Mouse (Mus musculus): ENCODE results near the gene Nup214. TPM values are rescaled to one million over a fixed set of nuclear protein-coding genes. Genes with fewer than 3 reads are reported as not detected.

Gene Nup214
- polyA plus RNA-seq, 2 experiments, result 13.5 to 33.6 TPM

DNA sequence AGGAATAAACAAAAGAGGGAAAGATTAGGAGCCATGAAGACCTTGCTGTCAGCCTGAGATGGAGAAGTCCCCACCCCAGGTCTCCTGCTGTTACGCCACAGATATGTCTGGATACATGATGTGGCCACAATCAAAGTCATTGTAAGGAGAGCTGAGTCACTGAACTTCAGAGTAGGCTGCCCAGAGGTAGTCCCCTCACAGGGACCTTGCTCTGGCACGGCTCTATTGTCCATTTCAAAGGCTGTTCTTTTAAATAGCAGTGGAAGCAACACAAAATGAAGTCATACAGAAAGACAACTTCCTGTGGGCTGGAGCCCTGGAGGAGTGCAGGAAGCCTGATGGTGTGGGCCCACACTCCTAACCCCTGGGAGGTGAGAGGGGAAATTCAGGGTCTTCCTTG lies 87.0 kb downstream of the Nup214 start:
- 7% methylated on average over 2 of the region's 2 CpGs for WGBS (ENCODE audit: insufficient replicate concordance)
- Histone ChIP-seq H3K4me1 (replicated peaks; ENCODE audit: control insufficient read depth in 2 of 2, insufficient read depth in 2 of 2, low read length in 1 of 2) (peaks cover 44 to 57% of the 10 kb centered on the region in 2 experiments), H3K9me3 (ENCODE audit: control insufficient read depth, low read length) (no peaks in the 10 kb centered on the region), H3K4me3 (ENCODE audit: insufficient read depth in 1 of 2, low read depth in 2 of 2, low read length in 2 of 2) (no peak overlapping the region), H3K27ac (peak overlapping the region; percentile 61), H3K4me2 (ENCODE audit: low read depth) (peak overlapping the region; percentile 58), H3K36me3 (replicated peaks; ENCODE audit: control insufficient read depth, insufficient read depth, low read depth) (no peaks in the 10 kb centered on the region; the same call in 1 of the 2 replicates), H3K27me3 (ENCODE audit: control insufficient read depth, insufficient read depth, low read length) (no peaks in the 10 kb centered on the region), H3K9ac (replicated peaks) (peak overlapping the region; percentile 37)
- ATAC-seq (ENCODE audit: insufficient read depth) (peak; percentile 80), DNase-seq (ENCODE audit: low read depth in 3 of 3, low spot score in 3 of 3) (peak; percentile 51 to 57 (median 54))
- TF ChIP-seq EP300 (IDR thresholded peaks at IDR 0.05; ENCODE audit: low read depth) (peak; percentile 68), CTCF (IDR thresholded peaks at IDR 0.05; ENCODE audit: low read depth) (no peak)

- peak in 2 of 3 experiments; percentile 41 to 51 for DNase-seq (ENCODE audit: low read depth in 3 of 3, low spot score in 3 of 3)
- H3K9ac ChIP-seq (replicated peaks), result peak overlapping the region; percentile 54; the same call in 1 of the 2 replicates
- H3K4me3 ChIP-seq (ENCODE audit: insufficient read depth in 1 of 2, low read depth in 2 of 2, low read length in 2 of 2), result no peak overlapping the region
- no peaks in the 10 kb centered on the region for H3K27me3 ChIP-seq (ENCODE audit: control insufficient read depth, insufficient read depth, low read length)
- H3K27ac ChIP-seq, result peak overlapping the region; percentile 61
- no peaks in the 10 kb centered on the region for H3K9me3 ChIP-seq (ENCODE audit: control insufficient read depth, low read length)
- H3K36me3 ChIP-seq (replicated peaks; ENCODE audit: control insufficient read depth, insufficient read depth, low read depth), result peaks cover 3% of the 10 kb centered on the region
- 16% methylated on average over 12 of the region's 12 CpGs for WGBS (ENCODE audit: insufficient replicate concordance)
- peaks cover 44 to 52% of the 10 kb centered on the region in 2 experiments for H3K4me1 ChIP-seq (replicated peaks; ENCODE audit: control insufficient read depth in 2 of 2, insufficient read depth in 2 of 2, low read length in 1 of 2)
- TF ChIP-seq EP300 (IDR thresholded peaks at IDR 0.05; ENCODE audit: low read depth), result peak; percentile 79
- TF ChIP-seq CTCF (IDR thresholded peaks at IDR 0.05; ENCODE audit: low read depth), result no peak
- peak overlapping the region; percentile 58 for H3K4me2 ChIP-seq (ENCODE audit: low read depth)
- ATAC-seq (ENCODE audit: insufficient read depth), result peak; percentile 78
Measured at GRCm38 (mm10) chr2:32061722-32062505, 87.7 kb downstream of the Nup214 start.

DNA sequence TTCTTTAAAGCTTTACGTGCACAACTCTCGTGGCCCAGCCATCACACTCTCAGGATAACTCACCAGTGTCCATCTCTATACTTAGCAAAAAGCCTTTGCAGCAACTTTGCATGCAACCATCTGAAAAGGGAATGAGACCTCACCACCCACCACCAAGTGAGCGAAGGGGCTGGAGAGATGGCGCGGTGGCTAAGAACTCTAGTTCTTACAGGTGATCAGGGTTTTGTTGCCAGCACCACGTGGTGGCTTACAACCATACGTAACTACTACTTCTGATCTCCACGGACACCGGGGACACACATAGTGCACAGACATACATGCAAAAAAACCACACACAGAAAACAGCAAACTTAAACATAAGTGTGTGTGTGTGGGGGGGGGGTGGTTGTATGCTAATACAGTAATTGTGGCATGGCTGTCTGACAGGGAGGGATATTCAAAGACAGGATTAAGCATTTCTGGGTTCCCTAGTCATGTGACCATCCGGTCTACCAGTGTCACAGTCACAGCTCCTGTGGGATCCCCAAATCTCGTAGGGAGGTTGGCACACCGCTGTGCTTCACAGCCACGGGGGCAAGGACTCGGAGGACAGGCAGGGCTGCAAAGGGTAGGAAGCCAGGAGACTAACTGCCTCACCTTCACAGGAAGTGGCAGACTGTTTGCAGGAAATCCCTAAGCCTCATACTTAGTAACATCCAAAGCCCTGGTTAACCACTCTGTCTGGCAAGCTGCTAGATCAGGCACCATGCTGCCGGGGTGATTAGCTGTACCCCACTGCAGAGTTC lies 88.6 kb downstream of the Nup214 start:
- DNase-seq (ENCODE audit: low read depth in 3 of 3, low spot score in 3 of 3) (no peak), ATAC-seq (ENCODE audit: insufficient read depth) (no peak)
- H3K27ac ChIP-seq, result peak overlapping the region; percentile 61
- WGBS (ENCODE audit: insufficient replicate concordance), result 62% methylated on average over 15 of the region's 15 CpGs
- H3K27me3 ChIP-seq (ENCODE audit: control insufficient read depth, insufficient read depth, low read length), result no peaks in the 10 kb centered on the region
- H3K36me3 ChIP-seq (replicated peaks; ENCODE audit: control insufficient read depth, insufficient read depth, low read depth), result peaks cover 10% of the 10 kb centered on the region
- H3K4me3 ChIP-seq (ENCODE audit: insufficient read depth in 1 of 2, low read depth in 2 of 2, low read length in 2 of 2), result no peak overlapping the region
- peaks cover 36 to 43% of the 10 kb centered on the region in 2 experiments for H3K4me1 ChIP-seq (replicated peaks; ENCODE audit: control insufficient read depth in 2 of 2, insufficient read depth in 2 of 2, low read length in 1 of 2)
- peak overlapping the region; percentile 54; the same call in 1 of the 2 replicates for H3K9ac ChIP-seq (replicated peaks)
- TF ChIP-seq EP300 (IDR thresholded peaks at IDR 0.05; ENCODE audit: low read depth), result no peak
- TF ChIP-seq CTCF (IDR thresholded peaks at IDR 0.05; ENCODE audit: low read depth), result no peak
- peak overlapping the region; percentile 58 for H3K4me2 ChIP-seq (ENCODE audit: low read depth)
- H3K9me3 ChIP-seq (ENCODE audit: control insufficient read depth, low read length), result no peaks in the 10 kb centered on the region

- ATAC-seq (ENCODE audit: insufficient read depth), result no peak
- H3K9ac ChIP-seq (replicated peaks), result no peak overlapping the region
- WGBS (ENCODE audit: insufficient replicate concordance), result 43% methylated on average over 7 of the region's 7 CpGs
- no peak for DNase-seq (ENCODE audit: low read depth in 3 of 3, low spot score in 3 of 3)
- TF ChIP-seq EP300 (IDR thresholded peaks at IDR 0.05; ENCODE audit: low read depth) (no peak), CTCF (IDR thresholded peaks at IDR 0.05; ENCODE audit: low read depth) (no peak)
- no peaks in the 10 kb centered on the region for H3K9me3 ChIP-seq (ENCODE audit: control insufficient read depth, low read length)
- H3K4me2 ChIP-seq (ENCODE audit: low read depth), result no peak overlapping the region
- H3K36me3 ChIP-seq (replicated peaks; ENCODE audit: control insufficient read depth, insufficient read depth, low read depth), result peaks cover 18% of the 10 kb centered on the region
- no peaks in the 10 kb centered on the region for H3K27me3 ChIP-seq (ENCODE audit: control insufficient read depth, insufficient read depth, low read length)
- peaks cover 36 to 43% of the 10 kb centered on the region in 2 experiments for H3K4me1 ChIP-seq (replicated peaks; ENCODE audit: control insufficient read depth in 2 of 2, insufficient read depth in 2 of 2, low read length in 1 of 2)
- peak overlapping the region; percentile 61 for H3K27ac ChIP-seq
- no peak overlapping the region for H3K4me3 ChIP-seq (ENCODE audit: insufficient read depth in 1 of 2, low read depth in 2 of 2, low read length in 2 of 2)
Measured at GRCm38 (mm10) chr2:32063451-32064151, 89.4 kb downstream of the Nup214 start.

All from liver, embryonic 14.5 days (tissue).